Mouse (Mus musculus): Measurements from ENCODE around the gene Oxsr1. TPM values are rescaled to one million over a fixed set of nuclear protein-coding genes. Genes with fewer than 3 reads are reported as not detected.

The Oxsr1 gene
- polyA plus RNA-seq, 1 experiment from 2014 or later: 12.1 TPM

GRCm38 (mm10) chr9:119350947-119351705 is 28.9 kb upstream of the Oxsr1 start:
- WGBS: 87% methylated on average over 10 of the region's 10 CpGs
- no peak overlapping the region for H3K4me3 ChIP-seq
- no peaks in the 10 kb centered on the region for H3K27me3 ChIP-seq (replicated peaks; ENCODE audit: low read depth, poor library complexity, severe bottlenecking)
- H3K4me1 ChIP-seq: peaks cover 4% of the 10 kb centered on the region; the same call in 1 of the 2 replicates
- no peak for DNase-seq (ENCODE audit: low spot score)
- no peak overlapping the region for H3K27ac ChIP-seq (replicated peaks)
- H3K36me3 ChIP-seq (replicated peaks): peaks cover 52% of the 10 kb centered on the region
- no peaks in the 10 kb centered on the region for H3K9me3 ChIP-seq

- Histone ChIP-seq H3K4me3 (no peak overlapping the region), H3K27ac (replicated peaks) (no peak overlapping the region), H3K9me3 (no peaks in the 10 kb centered on the region), H3K4me1 (no peaks in the 10 kb centered on the region), H3K36me3 (replicated peaks) (peaks cover 58% of the 10 kb centered on the region), H3K27me3 (replicated peaks; ENCODE audit: low read depth, poor library complexity, severe bottlenecking) (no peaks in the 10 kb centered on the region)
- DNase-seq (ENCODE audit: low spot score): no peak
- 90% methylated on average over 3 of the region's 3 CpGs for WGBS
Measured at GRCm38 (mm10) chr9:119350531-119350930, 28.3 kb upstream of the Oxsr1 start.

- Histone ChIP-seq H3K9me3 (no peaks in the 10 kb centered on the region), H3K4me1 (peaks cover 14% of the 10 kb centered on the region), H3K27ac (replicated peaks) (no peak overlapping the region), H3K36me3 (replicated peaks) (peaks cover 87% of the 10 kb centered on the region), H3K4me3 (no peak overlapping the region), H3K27me3 (replicated peaks; ENCODE audit: low read depth, poor library complexity, severe bottlenecking) (no peaks in the 10 kb centered on the region)
- DNase-seq (ENCODE audit: low spot score): no peak
- 91% methylated on average over 8 of the region's 8 CpGs for WGBS
Measured at GRCm38 (mm10) chr9:119346376-119346775, 24.1 kb upstream of the Oxsr1 start.

GRCm38 (mm10) chr9:119342728-119343127 is 20.5 kb upstream of the Oxsr1 start:
- Histone ChIP-seq H3K27me3 (replicated peaks; ENCODE audit: low read depth, poor library complexity, severe bottlenecking) (peaks cover 18% of the 10 kb centered on the region), H3K36me3 (replicated peaks) (peaks cover 52% of the 10 kb centered on the region), H3K4me1 (peaks cover 33% of the 10 kb centered on the region), H3K27ac (replicated peaks) (no peak overlapping the region), H3K4me3 (peak overlapping the region; percentile 86; the same call in 1 of the 2 replicates), H3K9me3 (no peaks in the 10 kb centered on the region)
- no peak for DNase-seq (ENCODE audit: low spot score)
- WGBS: 87% methylated on average over 7 of the region's 7 CpGs

GRCm38 (mm10) chr9:119340909-119341816 is 18.9 kb upstream of the Oxsr1 start, which contains the start of gene Myd88:
Myd88 (minus strand) TSS chr9:119341411.
- H3K4me3 ChIP-seq: peak within 1 kb of the TSS; percentile 86
- peak within 1 kb of the TSS; percentile 89 for H3K27ac ChIP-seq (replicated peaks)
- peaks cover 36% of the 10 kb centered on the region for H3K36me3 ChIP-seq (replicated peaks)
- H3K27me3 ChIP-seq (replicated peaks; ENCODE audit: low read depth, poor library complexity, severe bottlenecking): peaks cover 27% of the 10 kb centered on the region
- DNase-seq (ENCODE audit: low spot score): peak; percentile 96
- H3K9me3 ChIP-seq: no peaks in the 10 kb centered on the region
- WGBS: under 1% methylated on average over 68 of the region's 68 CpGs
- peaks cover 33% of the 10 kb centered on the region for H3K4me1 ChIP-seq

GRCm38 (mm10) chr9:119340212-119340580 is 18.0 kb upstream of the Oxsr1 start:
- 7% methylated on average over 8 of the region's 8 CpGs for WGBS
- Histone ChIP-seq H3K9me3 (no peaks in the 10 kb centered on the region), H3K4me3 (peak overlapping the region; percentile 86), H3K4me1 (peaks cover 33% of the 10 kb centered on the region), H3K27ac (replicated peaks) (peak overlapping the region; percentile 89), H3K36me3 (replicated peaks) (peaks cover 27% of the 10 kb centered on the region), H3K27me3 (replicated peaks; ENCODE audit: low read depth, poor library complexity, severe bottlenecking) (peaks cover 27% of the 10 kb centered on the region)
- DNase-seq (ENCODE audit: low spot score): no peak

GRCm38 (mm10) chr9:119339558-119340211 is 17.5 kb upstream of the Oxsr1 start, which contains the start of gene Acaa1a:
Acaa1a (plus strand) TSS chr9:119339676.
- Histone ChIP-seq H3K36me3 (replicated peaks) (peaks cover 22% of the 10 kb centered on the region), H3K27ac (replicated peaks) (peak within 1 kb of the TSS; percentile 89), H3K4me3 (peak within 1 kb of the TSS; percentile 86), H3K27me3 (replicated peaks; ENCODE audit: low read depth, poor library complexity, severe bottlenecking) (peaks cover 27% of the 10 kb centered on the region), H3K4me1 (peaks cover 33% of the 10 kb centered on the region), H3K9me3 (no peaks in the 10 kb centered on the region)
- DNase-seq (ENCODE audit: low spot score): peak; percentile 67
- WGBS: 2% methylated on average over 43 of the region's 43 CpGs

GRCm38 (mm10) chr9:119339106-119339505 is 16.9 kb upstream of the Oxsr1 start:
- peaks cover 37% of the 10 kb centered on the region for H3K4me1 ChIP-seq
- peaks cover 27% of the 10 kb centered on the region for H3K27me3 ChIP-seq (replicated peaks; ENCODE audit: low read depth, poor library complexity, severe bottlenecking)
- peaks cover 16% of the 10 kb centered on the region for H3K36me3 ChIP-seq (replicated peaks)
- no peaks in the 10 kb centered on the region for H3K9me3 ChIP-seq
- no peak for DNase-seq (ENCODE audit: low spot score)
- WGBS: 57% methylated on average over 7 of the region's 7 CpGs
- H3K27ac ChIP-seq (replicated peaks): no peak overlapping the region
- peak overlapping the region; percentile 86 for H3K4me3 ChIP-seq

GRCm38 (mm10) chr9:119338350-119338749 is 16.1 kb upstream of the Oxsr1 start:
- WGBS: 93% methylated on average over 3 of the region's 3 CpGs

GRCm38 (mm10) chr9:119337842-119338241 is 15.6 kb upstream of the Oxsr1 start:
- Histone ChIP-seq H3K4me3 (no peak overlapping the region), H3K27ac (replicated peaks) (no peak overlapping the region), H3K27me3 (replicated peaks; ENCODE audit: low read depth, poor library complexity, severe bottlenecking) (peaks cover 27% of the 10 kb centered on the region), H3K4me1 (peaks cover 37% of the 10 kb centered on the region), H3K9me3 (no peaks in the 10 kb centered on the region), H3K36me3 (replicated peaks) (peaks cover 3% of the 10 kb centered on the region)
- 88% methylated on average over 14 of the region's 14 CpGs for WGBS
- DNase-seq (ENCODE audit: low spot score): no peak

More at GRCm38 (mm10) chr9:119338350-119338749, 16.1 kb upstream of the Oxsr1 start:
- no peak overlapping the region for H3K27ac ChIP-seq (replicated peaks)
- no peak overlapping the region for H3K4me3 ChIP-seq
- H3K27me3 ChIP-seq (replicated peaks; ENCODE audit: low read depth, poor library complexity, severe bottlenecking): peaks cover 27% of the 10 kb centered on the region
- peaks cover 8% of the 10 kb centered on the region for H3K36me3 ChIP-seq (replicated peaks)
- no peak for DNase-seq (ENCODE audit: low spot score)
- H3K4me1 ChIP-seq: peaks cover 37% of the 10 kb centered on the region
- H3K9me3 ChIP-seq: no peaks in the 10 kb centered on the region

GRCm38 (mm10) chr9:119335571-119335970 is 13.3 kb upstream of the Oxsr1 start:
- Histone ChIP-seq H3K4me1 (peaks cover 20% of the 10 kb centered on the region), H3K36me3 (replicated peaks) (no peaks in the 10 kb centered on the region), H3K4me3 (no peak overlapping the region), H3K27me3 (replicated peaks; ENCODE audit: low read depth, poor library complexity, severe bottlenecking) (peaks cover 27% of the 10 kb centered on the region), H3K9me3 (no peaks in the 10 kb centered on the region), H3K27ac (replicated peaks) (no peak overlapping the region)
- 80% methylated on average over 4 of the region's 4 CpGs for WGBS
- DNase-seq (ENCODE audit: low spot score): no peak

GRCm38 (mm10) chr9:119334834-119335233 is 12.6 kb upstream of the Oxsr1 start:
- no peaks in the 10 kb centered on the region for H3K9me3 ChIP-seq
- peaks cover 27% of the 10 kb centered on the region for H3K27me3 ChIP-seq (replicated peaks; ENCODE audit: low read depth, poor library complexity, severe bottlenecking)
- H3K4me1 ChIP-seq: peaks cover 12% of the 10 kb centered on the region
- no peak for DNase-seq (ENCODE audit: low spot score)
- no peaks in the 10 kb centered on the region for H3K36me3 ChIP-seq (replicated peaks)
- WGBS: 89% methylated on average over 2 of the region's 2 CpGs
- H3K27ac ChIP-seq (replicated peaks): no peak overlapping the region
- no peak overlapping the region for H3K4me3 ChIP-seq
